Mouse (Mus musculus) ES-CJ7 (cell line): ENCODE results near the gene Anapc16.

Experiments used
- DNase-seq: peaks from one replicate; pipeline ENCODE4 v3.0.0; 2011; ENCODE audit warnings: low read depth, low spot score

Anapc16 gene

GRCm38 (mm10) chr10:59970450-59971062 lies 32.4 kb downstream of the Anapc16 start:
- DNase-seq = no peak

DNA sequence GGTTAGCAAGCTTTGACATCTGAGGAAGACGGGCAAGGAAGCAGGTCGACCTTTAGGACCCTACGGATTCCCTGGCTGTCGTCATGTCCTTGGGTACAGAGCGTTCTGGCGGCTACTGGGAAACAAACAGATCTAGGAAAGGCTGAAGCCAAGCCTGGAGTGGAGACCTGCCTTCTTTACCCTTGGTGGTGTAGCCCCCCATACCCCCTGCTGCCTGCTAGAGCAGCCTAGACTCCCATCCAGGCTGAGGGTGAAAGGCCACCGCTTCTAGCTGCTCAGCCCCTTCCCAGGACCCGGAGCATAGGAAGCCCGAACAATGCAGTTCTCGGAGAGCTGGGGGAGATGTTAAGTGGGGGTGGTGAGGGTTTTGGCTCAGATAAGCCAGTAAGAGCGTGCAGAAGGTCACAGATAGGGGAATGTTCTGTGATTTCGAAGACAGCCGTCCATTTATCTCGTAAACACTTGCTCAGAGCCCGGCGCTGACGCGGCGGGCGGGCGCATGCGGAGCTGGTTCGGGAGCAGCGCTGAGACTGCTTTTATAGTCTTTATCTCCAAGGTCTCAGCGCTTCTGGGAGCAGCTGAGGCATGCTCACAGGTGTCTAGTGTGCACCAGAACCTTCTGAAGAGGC lies 33.0 kb downstream of the Anapc16 start:
- peak; percentile 51 for DNase-seq

DNA sequence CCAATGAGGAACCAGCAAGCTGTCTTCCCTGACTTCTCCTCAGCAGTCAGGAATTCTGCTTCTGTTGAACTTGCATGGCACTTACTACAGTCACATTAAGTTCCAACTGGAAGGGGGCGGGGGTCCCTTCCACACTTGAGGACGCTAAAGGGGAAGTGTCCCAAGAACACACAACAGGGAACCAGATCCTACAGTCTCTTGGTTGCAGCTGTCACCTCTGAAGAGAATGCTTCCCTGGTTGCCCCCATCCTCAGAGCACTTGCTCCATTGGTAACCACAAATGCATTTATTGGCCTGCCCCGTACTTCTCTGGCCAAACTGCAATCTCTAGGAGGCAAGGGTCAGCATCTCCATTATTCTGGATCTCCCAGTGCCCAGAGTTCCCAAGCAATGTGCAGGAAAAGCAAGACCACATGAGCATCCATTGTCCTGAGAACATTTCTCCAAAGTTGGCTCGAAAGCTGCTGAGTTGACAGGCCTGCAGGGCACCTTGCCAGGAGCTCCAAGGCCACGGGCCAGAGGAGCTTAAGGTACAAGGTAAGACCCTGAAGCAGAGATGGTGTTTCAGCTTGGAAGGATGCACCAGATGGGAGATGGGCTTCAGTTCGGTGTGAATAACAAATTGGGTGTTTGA lies 35.5 kb downstream of the Anapc16 start:
- no peak for DNase-seq

DNA sequence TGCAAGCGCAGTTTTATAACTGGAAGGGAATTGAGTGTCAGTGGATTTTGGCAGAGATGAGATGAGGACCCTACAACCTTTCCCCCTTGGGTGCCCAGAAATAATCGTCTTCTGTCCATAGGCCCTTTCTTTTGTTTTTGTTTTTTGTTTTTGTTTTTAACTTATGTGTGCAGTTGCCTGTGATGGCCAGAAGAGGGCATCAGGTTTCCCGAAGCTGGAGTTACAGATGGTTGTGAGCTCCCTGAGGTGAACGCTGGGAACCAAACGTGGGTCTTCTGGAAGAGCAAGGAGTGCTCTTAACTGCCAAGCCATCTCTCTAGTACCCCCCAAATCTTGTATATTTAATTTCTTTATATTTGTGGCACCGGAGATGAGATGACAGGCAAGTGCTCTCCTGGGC lies 36.2 kb downstream of the Anapc16 start:
- peak; percentile 48 for DNase-seq

- DNase-seq = no peak
Measured at GRCm38 (mm10) chr10:59965788-59966187, 37.1 kb downstream of the Anapc16 start.

- DNase-seq = no peak
Measured at GRCm38 (mm10) chr10:59965362-59965695, 37.6 kb downstream of the Anapc16 start.

- DNase-seq = peak; percentile 36
Measured at GRCm38 (mm10) chr10:59964504-59965361, 38.2 kb downstream of the Anapc16 start.

DNA sequence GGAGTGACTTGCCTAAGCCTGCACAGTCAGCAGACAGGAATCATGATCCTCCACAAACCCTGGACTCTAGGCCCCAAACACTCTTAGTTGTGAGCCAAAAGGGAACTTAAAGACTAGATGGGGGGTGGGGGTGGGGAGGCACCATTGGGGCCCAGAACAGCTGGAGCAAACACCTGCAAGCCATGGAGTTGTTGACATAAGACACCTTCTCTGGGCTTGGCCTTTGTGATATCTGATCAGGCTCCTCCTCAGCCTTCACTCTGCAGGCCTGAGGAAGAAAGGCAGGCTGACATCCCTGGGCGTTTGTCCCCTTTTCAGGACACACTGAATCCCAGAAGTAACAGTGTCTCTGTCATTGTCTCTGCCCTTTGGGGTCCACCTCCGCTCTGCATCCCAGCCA lies 39.3 kb downstream of the Anapc16 start:
- no peak for DNase-seq

- DNase-seq = peak; percentile 49
Measured at GRCm38 (mm10) chr10:59959517-59959916, 43.4 kb downstream of the Anapc16 start.

GRCm38 (mm10) chr10:59958458-59958857 lies 44.5 kb downstream of the Anapc16 start:
- DNase-seq = no peak

GRCm38 (mm10) chr10:59957171-59958149 lies 45.5 kb downstream of the Anapc16 start:
- DNase-seq = peak; percentile 79

DNA sequence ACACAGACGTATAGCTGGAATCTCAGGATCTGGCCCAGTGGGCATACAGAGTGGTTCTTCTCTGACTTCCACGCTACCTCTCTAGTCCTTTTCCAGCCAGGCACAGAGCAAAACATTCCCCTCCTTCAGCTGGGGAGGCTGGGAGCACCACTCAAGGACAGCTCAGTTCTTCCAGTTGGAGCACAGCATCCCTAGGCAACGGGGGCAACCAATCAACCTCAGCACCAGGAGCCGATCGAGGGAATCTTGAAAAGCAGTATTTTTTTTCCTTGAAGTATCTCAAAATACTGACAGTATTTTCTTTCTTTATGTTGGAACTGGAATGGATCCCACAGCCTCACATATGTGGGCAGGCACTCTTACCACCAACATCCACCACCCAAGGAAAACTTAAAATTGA lies 46.3 kb downstream of the Anapc16 start:
- no peak for DNase-seq

DNA sequence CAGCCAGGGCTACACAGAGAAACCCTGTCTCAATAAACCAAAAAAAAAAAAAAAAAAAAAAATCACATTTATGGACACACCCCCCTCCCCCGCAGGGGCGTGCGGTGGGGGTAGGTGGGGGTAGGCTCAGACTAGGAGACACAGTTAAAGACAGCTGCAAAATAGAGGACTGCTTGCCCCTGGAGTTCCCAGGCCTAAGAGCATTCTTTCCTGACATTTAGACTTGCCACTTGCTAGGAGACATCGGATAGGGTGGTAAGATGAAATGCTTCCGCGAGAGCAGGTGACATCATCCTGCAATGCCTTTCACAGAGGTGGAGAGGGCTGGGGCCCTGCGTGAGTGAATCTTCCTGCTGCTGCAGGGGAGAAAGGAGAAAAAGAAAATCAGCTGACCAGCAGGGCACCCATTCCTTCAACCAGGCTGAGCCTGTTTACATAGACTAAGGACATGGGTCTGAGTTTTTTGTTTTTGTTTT lies 49.3 kb downstream of the Anapc16 start:
- DNase-seq = peak; percentile 60

GRCm38 (mm10) chr10:59952781-59953563 lies 50.0 kb downstream of the Anapc16 start:
- DNase-seq = peak; percentile 70

GRCm38 (mm10) chr10:59952152-59952780 lies 50.7 kb downstream of the Anapc16 start:
- peak; percentile 44 for DNase-seq

DNA sequence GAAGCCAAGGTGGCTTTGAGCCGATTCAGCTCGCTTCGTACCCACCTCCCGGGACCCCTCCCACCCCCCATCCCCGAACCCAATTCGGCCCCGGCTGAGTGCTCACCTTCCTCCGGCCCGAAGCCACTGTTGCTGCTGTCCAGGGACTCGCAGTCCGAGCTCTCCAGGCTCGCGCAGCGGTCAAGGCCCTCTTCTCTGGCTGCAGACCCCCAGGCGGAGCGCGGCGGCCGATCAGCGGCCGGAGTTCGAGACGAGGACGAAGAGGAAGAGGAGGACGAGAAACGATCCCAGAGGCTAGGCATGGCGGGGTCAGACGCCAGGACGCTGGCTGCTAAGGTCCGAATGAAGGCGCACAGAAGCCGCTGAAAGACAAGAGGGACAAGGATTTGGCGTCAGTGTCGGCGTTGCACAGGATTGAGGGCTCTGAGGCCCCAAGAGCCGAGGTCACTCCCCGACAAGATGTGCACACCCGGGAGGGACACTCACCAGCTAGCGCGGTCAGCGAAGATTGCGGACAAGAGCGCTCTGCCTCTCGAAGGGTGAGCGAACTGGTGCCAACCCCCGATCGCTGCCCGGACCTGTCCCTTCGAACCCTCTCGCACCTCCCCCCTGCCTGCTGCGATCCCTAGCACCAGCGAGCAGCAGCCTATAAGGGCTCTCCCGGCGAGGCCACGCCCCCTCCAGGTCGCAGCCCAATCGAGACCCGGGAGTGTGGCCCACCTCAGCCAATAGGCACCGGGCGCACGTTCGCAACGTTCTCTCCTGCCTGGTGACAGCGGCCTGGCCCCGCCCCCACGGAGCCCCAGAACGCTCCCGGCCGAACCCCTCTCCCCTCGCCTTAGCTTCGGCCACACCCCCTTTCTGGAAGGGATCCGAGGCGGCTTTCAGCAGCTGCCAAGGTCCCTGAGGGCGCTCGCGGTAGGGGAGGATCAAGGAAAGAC lies 51.5 kb downstream of the Anapc16 start, which contains the start of gene Ddit4:
Ddit4 (minus strand) TSS at position 624 of the 941 bp plus-strand sequence.
- peak; percentile 97 for DNase-seq

GRCm38 (mm10) chr10:59950716-59951191 lies 52.2 kb downstream of the Anapc16 start:
- peak; percentile 37 for DNase-seq
